Mouse (Mus musculus): Measurements from ENCODE around the gene Rab40c.
A peak's percentile ranks its signal among the peaks of the same experiment; 100 is the strongest.

Gene Rab40c

DNA sequence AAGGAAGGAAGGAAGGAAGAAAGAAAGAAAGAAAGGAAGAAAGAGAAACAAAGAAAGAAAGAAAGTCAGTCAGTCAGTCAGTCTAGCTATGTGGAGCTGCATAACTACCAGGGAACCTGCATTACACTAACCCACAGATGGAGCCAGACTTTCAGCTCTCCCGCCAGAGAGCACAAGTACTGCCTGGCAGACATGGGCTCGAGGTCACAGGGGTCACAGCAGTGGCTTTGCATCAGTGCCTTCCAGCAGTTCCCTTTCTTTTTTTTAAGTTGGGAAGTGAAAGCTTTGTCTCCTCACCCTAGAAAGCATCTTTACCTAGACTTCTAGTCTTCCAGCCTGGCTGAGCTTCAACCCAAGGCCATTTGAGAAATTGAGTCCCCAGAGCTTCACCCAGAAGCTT lies 24.1 kb downstream of the Rab40c start:
- peak; percentile 61 for DNase-seq

GRCm38 (mm10) chr17:25893975-25894617 lies 25.4 kb downstream of the Rab40c start:
- peak; percentile 80 for DNase-seq

DNA sequence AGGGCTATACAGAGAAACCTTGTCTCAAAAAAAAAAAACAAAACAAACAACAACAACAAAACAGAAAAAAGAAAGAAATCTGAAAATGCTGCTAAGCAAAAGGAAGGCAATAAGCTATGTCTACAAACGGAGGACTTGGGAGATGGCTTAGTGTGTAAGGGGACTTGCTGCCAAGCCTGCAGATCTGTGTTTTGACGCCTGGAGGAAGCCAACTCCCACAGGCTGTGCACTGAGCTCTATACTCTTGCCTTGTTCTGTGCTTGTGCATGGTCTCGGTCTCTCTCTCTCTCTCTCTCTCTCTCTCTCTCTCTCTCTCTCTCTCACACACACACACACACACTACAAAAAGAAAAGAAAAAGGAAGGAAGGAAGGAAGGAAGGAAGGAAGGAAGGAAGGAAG lies 30.7 kb downstream of the Rab40c start:
- no peak for DNase-seq

DNA sequence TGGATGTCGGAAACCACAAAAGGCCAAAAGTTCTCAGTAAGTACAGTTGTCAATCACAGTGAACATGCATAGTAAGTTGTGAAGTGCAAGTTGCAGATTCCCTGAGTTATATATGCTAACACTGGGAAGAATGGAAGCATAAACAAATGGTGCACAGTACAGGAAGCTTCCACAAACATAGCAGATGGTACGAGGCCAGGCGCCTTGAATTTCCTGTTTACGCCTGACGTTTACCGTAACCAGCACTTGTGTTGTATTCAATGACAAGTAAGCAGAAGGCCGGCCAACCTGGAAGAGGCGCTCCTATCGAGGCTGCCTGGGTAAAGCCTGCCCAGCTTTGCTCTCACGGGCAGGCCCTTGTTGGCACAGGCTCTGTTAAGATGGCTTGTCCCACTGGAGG lies 32.1 kb downstream of the Rab40c start:
- DNase-seq: no peak

DNA sequence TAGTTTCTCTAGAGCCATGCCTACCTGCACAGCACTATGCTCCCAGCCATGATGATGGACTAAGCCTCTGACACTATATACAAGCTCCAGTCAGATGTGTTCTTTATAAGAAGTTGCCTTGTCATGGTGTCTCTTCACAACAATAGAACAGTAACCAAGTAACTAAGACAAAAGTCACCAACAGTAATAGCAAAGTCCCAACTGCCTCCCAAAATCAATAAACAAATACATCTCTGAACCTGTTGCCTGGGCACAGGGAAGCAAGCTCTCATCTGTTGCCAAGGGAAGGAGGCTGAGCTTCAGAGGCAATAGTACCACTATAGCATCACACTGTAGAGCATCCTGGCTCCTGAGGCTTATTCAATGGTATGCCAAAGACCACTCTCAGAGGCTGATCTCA lies 32.7 kb downstream of the Rab40c start:
- DNase-seq: no peak

- DNase-seq: peak; percentile 43
Measured at GRCm38 (mm10) chr17:25885636-25886035, 33.9 kb downstream of the Rab40c start.

GRCm38 (mm10) chr17:25883824-25884223 lies 35.7 kb downstream of the Rab40c start:
- no peak for DNase-seq

- DNase-seq: no peak
Measured at GRCm38 (mm10) chr17:25883268-25883667, 36.3 kb downstream of the Rab40c start.

- peak; percentile 18 for DNase-seq
Measured at GRCm38 (mm10) chr17:25882306-25882705, 37.2 kb downstream of the Rab40c start.

- peak; percentile 27 for DNase-seq
Measured at GRCm38 (mm10) chr17:25881691-25882090, 37.8 kb downstream of the Rab40c start.

DNA sequence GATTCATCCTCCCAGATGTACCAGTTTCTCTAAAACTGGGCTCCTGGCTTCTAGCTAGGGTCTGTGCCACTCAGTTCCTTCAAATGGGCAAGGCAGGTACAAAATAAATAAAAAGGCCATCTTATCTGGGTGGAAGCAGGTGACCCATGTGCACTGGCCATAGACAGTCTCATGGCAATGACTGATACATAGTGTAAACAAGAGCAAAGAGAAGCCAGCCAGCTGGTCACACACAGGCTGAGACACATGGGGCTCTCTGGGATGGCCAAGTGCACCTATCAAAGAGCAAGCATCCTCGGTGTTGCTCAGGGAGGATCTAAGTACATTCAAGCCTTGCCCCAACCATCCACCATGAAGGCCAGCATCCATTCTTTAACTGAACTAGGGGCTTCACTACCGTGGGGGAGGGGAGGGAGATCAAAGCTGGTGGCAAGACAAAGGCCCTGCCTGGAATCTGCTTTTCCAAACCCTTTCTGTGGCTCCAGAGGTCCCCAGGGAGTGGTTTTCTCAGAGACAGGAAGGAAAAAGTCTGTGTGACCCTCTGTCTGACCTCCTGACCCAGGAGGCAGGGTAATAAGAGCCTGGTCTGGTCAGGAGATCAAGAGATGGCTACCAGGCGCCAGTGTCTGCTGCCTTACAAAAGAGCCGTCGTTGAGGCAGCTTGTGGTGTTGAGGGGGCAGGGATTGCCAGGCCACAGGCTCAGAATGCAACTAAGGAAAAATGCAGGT lies 38.5 kb downstream of the Rab40c start:
- DNase-seq: peak; percentile 53

DNA sequence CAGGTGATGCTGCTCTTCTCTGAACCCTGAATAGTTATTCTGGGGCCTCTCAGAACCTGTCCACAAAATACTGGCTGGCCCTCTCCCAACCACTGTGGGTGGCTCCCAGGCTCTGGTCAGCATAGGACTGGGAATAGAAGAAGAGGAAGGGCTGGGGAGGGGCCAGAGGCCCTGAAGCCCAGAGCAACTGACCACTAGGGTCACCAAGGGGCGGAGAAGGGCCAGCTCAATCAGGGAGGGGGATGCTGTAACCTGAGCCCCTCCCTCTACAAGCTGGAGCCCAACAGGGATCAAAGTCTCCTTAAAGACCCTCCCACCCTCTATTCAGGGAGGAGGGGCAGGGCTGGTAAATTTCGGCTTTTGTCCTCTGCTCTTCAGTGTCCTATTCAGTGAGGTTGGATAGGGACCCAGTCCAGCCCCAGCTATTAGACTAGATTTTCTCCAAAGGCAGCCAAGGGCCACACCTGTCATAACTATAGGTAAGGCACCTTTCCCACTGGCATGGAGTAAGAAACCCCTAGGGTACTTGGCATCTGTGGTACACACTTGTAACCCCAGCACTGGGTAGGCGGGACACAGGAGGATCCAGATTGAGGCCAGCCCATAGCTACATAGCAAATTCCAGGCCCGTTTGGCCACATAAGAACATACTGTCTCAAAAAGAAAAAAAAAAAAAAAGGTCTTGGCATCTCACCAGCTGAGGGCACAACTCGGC lies 39.2 kb downstream of the Rab40c start, which contains the start of gene Wfikkn1:
Wfikkn1 (minus strand) TSS at position 663 of the 715 bp plus-strand sequence.
- peak; percentile 31 for DNase-seq

- peak; percentile 24 for DNase-seq
Measured at GRCm38 (mm10) chr17:25879750-25880149, 39.8 kb downstream of the Rab40c start.

DNA sequence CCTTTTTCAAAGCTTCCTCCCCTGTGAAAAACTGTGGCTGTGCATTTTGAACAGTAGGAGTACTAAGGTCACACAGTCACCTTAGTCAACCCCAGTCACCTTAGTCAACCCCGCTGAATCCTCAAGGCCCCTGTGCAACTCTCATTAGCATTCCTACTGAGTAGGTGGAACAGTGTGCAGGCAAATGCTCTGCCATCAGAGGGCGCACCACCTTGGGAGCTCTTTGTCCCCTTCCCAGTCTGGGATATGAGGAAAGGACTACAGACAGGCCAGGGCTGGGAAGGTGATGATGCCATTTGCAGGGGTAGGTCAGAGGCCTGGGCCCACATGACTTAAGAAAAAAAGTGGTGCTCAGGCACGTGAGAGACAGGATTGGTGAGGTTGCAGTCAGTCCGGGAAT lies 40.3 kb downstream of the Rab40c start:
- DNase-seq: peak; percentile 91

- DNase-seq: peak; percentile 20
Measured at GRCm38 (mm10) chr17:25878611-25879180, 40.8 kb downstream of the Rab40c start.

DNA sequence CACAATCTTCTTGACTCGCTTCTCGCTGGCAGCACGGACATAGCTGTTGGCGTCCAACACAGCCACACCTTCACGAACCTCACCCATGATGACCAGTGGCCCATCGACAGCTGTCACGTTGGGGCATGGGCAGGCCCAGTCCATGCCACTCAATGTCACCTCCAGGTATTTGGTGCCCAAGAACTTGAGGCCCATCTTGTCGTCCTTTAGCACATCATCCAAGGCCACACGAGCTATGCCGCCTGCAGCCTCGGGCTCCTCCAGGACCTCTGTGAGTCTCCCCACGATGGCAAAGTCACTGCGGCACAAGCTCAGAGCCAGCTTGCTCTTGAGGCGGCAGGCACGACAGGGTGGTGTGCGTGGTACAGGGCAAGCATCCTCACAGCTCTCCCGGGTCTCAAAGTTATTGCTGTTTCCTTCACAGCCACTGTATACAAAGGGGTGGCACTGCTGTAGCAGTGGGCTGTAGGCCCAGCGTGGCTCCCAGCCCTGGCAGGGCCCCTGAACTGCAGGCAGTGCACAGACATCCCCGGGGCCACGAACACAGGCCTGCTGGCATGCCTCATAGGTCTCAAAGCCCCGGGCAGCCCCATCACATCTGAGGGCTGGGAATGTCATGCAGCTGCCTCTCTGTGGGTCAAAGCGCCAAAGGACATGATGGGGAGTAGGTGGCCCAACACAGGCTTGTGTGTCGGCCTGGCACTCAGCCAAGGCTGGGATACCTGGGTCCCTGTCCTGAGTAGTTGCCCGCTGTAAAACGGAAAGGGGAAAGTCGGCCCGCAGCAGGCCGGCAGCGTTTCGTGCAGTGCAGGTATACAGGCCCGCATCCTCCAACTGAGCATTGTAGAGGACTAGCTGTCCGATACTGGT lies 41.6 kb downstream of the Rab40c start:
- peak; percentile 28 for DNase-seq

GRCm38 (mm10) chr17:25877025-25877424 lies 42.5 kb downstream of the Rab40c start:
- peak; percentile 17 for DNase-seq

GRCm38 (mm10) chr17:25876347-25876915 lies 43.1 kb downstream of the Rab40c start:
- DNase-seq: peak; percentile 90

DNA sequence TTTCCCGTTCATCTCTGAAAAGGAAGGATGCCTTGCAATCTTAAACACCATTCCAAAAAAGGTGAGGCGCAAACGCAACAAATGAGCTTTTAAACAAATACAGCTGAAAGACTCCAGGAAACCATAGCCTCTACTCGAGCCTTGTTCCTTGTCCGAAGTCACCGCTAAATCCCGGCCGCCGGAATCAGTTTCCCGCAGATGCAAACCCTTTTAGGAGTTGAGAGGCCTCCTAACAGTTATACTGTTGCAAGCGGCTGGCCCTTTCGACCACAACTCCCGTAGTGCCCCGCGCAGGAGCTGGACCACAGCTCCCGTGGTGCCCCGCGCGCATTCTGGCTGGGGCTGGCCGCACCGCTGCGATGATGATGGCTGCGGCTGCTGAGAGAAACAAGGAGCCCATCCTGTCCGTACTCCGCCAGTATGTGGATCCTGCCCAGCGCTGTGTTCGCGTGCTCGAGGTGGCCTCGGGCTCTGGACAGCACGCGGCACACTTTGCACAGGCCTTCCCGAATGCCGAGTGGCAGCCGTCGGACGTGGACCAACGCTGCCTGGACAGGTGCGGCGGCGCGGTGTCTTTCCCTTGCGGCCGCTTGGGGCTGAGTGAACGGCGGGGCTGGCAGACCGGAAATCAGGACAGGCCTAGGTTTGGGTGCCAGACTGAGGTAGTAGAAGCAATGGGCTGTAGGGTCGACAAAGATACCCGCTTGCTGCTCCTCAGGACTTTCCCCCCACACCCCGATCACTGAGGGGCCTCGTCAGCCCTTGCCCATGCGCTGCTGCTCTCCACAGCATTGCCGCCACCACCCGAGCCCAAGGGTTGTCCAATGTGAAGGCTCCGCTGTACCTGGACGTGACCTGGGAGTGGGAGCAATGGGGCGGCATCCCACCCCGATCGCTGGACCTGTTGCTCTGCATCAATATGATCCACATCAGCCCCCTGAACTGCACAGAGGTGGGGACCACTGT lies 44.1 kb downstream of the Rab40c start:
- peak; percentile 92 for DNase-seq

DNA sequence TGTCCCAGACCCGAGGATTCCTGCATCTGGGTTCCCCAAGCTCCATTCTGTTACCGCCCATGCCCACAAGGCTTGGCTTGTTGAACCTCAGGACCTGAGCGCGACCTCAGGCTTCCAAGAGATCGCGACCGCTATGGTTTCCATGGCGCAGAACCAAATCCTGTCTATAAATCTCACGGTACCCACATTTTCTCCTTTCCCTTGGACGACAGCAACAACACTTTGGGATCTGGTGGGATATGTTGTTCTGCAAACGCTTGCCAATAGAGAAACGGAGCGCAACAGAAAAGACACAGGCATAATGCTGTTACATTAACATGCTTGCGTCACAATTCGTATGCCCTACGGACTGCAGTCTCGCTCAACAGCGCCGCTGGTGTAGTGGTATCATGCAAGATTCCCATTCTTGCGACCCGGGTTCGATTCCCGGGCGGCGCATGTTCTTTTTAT lies 44.8 kb downstream of the Rab40c start, which contains the start of gene Mettl26:
Mettl26 (plus strand) TSS at position 354 of the 450 bp plus-strand sequence.
- DNase-seq: peak; percentile 94
